Mouse (Mus musculus): ENCODE data around the gene Ccdc117. TPM values are rescaled to one million over a fixed set of nuclear protein-coding genes. Genes with fewer than 3 reads are reported as not detected.
"Not testable (repeated sequence)": the region's sequence is repeated elsewhere in the genome, so short reads cannot be mapped to it uniquely, and the experiment has no call there.

Gene Ccdc117
- total RNA-seq, 2 experiments from 2014 or later = 4.6 to 12.6 TPM

DNA sequence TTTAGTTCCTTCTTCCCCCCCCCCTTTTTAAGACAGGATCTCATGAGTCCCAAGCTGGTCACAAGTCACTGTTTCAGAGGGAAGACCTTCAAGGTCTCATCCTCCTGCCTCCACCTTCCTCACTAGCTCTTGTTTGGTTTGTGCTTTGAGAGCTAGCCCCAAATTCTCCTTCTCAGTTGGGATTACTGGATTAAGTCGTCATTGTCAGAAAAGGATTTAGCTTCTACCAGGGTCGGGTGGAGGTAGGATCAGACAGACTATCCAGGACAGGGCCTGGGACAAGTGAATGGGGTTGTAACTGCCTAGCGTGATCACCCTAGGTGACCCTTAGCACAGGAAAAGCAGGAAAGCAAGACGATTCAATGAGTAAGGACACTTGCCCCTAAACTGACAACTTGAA is 1.7 kb downstream of the Ccdc117 start:
- ATAC-seq (replicated peaks; ENCODE audit: low FRiP score, poor library complexity, severe bottlenecking) = no peak

DNA sequence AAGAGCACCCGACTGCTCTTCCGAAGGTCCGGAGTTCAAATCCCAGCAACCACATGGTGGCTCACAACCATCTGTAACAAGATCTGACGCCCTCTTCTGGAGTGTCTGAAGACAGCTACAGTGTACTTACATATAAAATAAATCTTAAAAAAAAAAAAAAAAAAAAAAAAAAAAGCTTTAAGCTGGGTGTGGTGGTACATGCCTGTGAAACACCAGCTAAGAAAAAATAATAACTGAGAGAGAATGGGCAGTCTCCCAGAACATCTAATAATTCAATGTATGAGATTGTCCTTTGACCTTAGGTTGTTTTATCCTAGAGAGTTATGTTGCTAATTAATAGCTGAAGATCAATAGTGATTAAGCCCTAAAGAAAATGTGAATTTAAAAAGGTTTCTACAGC is 4.5 kb downstream of the Ccdc117 start:
- not testable (repeated sequence) for ATAC-seq (replicated peaks; ENCODE audit: low FRiP score, poor library complexity, severe bottlenecking)

- ATAC-seq (replicated peaks; ENCODE audit: low FRiP score, poor library complexity, severe bottlenecking) = no peak
Measured at GRCm38 (mm10) chr11:5533108-5533507, 8.9 kb downstream of the Ccdc117 start.

DNA sequence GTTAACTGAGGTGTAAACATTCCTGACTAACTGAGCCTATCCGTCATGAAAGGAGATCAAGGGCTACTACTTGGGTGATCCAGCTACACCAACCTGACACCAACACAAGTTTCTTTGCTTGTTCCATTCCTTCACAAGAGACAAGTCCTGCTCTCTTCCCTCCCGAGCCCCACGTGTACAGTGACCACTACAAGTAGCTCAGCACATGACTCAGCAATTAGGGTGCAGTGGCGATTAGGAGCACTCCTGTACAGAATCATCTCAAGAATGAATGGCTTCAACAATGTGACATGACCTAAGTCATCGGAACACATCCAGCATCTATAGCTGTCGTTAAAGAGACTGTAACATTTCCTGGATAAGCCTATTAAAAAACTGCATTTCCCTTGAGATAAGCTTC is 11.3 kb downstream of the Ccdc117 start:
- no peak for ATAC-seq (replicated peaks; ENCODE audit: low FRiP score, poor library complexity, severe bottlenecking)

- ATAC-seq (replicated peaks; ENCODE audit: low FRiP score, poor library complexity, severe bottlenecking) = no peak
Measured at GRCm38 (mm10) chr11:5530172-5530571, 11.8 kb downstream of the Ccdc117 start.

DNA sequence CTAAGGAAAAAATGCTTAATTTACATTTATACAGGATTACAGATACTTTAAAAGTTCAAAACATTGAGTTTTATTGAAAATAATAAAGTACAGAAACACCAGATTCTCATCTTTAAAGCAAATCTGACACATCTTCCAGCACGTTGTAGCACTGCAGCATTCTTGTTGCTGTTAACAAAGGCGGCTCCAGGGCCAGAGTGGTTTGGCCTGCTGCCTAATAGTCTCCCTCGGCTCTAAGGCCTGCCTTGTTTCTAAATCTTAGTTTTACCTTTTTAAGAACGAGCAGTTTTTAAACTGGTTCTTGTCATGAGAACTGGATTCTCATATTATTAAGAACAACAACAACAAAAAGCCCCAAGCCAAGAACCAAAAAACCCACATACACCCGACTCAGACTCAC is 13.1 kb downstream of the Ccdc117 start:
- ATAC-seq (replicated peaks; ENCODE audit: low FRiP score, poor library complexity, severe bottlenecking) = no peak

- ATAC-seq (replicated peaks; ENCODE audit: low FRiP score, poor library complexity, severe bottlenecking) = no peak
Measured at GRCm38 (mm10) chr11:5527865-5528523, 14.0 kb downstream of the Ccdc117 start.

DNA sequence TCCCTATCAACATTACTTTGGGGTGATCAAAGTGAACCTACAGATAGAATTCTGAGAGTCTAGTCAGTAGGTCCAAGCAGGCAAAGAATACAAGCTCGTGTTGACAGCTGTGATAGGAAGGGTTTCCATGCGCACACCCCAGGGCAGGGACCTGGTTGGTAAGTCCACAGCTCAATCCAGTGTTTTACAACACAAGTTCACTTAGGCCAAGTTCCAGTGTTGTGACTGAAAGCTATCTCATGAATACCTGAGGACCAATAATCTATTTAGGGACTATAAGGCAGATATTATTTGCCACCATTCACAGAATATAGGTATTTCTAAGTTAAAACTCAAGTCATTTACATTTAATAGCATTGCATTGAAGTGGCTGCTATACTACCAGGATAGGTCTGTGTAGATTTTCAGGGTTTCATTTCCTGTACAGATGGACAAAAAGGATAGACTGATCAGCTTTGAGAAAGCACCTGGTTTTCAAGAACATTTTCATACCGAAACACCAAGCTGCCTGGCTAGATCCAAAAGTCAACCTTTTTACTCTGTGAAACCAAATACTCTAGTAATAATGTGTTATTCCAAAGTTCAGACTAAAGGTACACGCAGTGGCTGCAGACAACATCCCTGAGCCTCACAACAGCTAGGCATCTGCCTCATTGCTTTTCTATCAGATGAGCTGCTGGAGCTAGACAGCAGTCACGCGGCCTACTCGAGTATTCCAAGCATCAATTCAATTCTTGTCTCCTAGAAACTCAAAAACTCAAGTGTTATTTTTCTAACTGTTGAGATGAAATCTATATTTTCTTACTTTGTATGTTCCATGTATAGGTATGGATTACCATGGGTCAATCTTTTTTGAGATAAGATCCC is 15.2 kb downstream of the Ccdc117 start:
- ATAC-seq (replicated peaks; ENCODE audit: low FRiP score, poor library complexity, severe bottlenecking) = no peak

DNA sequence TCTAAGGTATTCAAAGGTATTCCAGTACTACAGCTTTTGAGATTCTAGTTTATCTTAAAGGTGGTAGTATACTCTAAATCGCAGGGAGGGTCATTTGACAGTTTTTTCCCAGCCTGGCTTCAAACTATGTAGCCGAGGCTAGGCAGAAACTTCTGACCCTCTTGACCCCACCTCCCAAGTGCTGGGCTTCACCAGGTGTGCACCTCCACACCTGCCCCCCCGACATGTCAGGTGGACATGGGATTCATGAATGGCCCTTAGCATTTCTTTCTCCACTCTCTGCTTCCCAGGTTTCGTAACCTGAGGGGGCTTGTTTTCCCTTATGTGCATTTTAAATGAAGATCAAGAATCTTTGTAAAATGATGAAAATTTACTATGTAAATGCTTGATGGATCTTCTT is 16.6 kb downstream of the Ccdc117 start:
- ATAC-seq (replicated peaks; ENCODE audit: low FRiP score, poor library complexity, severe bottlenecking) = no peak

- ATAC-seq (replicated peaks; ENCODE audit: low FRiP score, poor library complexity, severe bottlenecking) = no peak
Measured at GRCm38 (mm10) chr11:5522798-5523415, 19.1 kb downstream of the Ccdc117 start.

GRCm38 (mm10) chr11:5521516-5522291 is 20.3 kb downstream of the Ccdc117 start:
- ATAC-seq (replicated peaks; ENCODE audit: low FRiP score, poor library complexity, severe bottlenecking) = peak; percentile 74

- ATAC-seq (replicated peaks; ENCODE audit: low FRiP score, poor library complexity, severe bottlenecking) = no peak
Measured at GRCm38 (mm10) chr11:5521266-5521515, 20.8 kb downstream of the Ccdc117 start.

- ATAC-seq (replicated peaks; ENCODE audit: low FRiP score, poor library complexity, severe bottlenecking) = peak; percentile 95
Measured at GRCm38 (mm10) chr11:5520412-5521265, 21.3 kb downstream of the Ccdc117 start, which contains the start of gene Xbp1. Gene Xbp1, plus strand, starts transcription at chr11:5520659.

DNA sequence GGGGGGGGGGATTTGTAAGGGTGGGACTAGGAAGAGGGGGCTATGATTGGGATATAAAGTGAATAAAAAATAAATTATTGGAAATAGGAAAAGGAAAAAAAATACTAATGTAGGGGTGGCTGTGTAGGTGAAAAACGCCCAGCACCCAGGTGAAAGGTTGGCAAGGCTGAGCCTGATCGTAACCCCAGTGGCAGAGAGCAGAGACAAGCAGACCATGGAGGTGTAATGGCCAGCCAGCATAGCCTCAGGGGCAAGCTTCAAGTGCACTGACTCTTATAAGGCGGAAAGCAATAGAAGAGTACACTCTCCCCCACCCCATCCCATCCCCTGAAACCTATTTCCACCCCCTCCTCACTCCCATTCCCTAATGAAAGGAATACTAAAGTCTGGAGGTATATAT is 22.3 kb downstream of the Ccdc117 start:
- ATAC-seq (replicated peaks; ENCODE audit: low FRiP score, poor library complexity, severe bottlenecking) = no peak

- no peak for ATAC-seq (replicated peaks; ENCODE audit: low FRiP score, poor library complexity, severe bottlenecking)
Measured at GRCm38 (mm10) chr11:5517346-5517745, 24.6 kb downstream of the Ccdc117 start.

- no peak for ATAC-seq (replicated peaks; ENCODE audit: low FRiP score, poor library complexity, severe bottlenecking)
Measured at GRCm38 (mm10) chr11:5516617-5517016, 25.4 kb downstream of the Ccdc117 start.

GRCm38 (mm10) chr11:5516151-5516550 is 25.8 kb downstream of the Ccdc117 start:
- ATAC-seq (replicated peaks; ENCODE audit: low FRiP score, poor library complexity, severe bottlenecking) = no peak

- ATAC-seq (replicated peaks; ENCODE audit: low FRiP score, poor library complexity, severe bottlenecking) = no peak
Measured at GRCm38 (mm10) chr11:5515655-5516054, 26.3 kb downstream of the Ccdc117 start.

- ATAC-seq (replicated peaks; ENCODE audit: low FRiP score, poor library complexity, severe bottlenecking) = no peak
Measured at GRCm38 (mm10) chr11:5515196-5515595, 26.8 kb downstream of the Ccdc117 start.
